Mouse (Mus musculus) liver, embryonic 16.5 days (tissue): ENCODE data around the gene Tmeff1. TPM values are rescaled to one million over a fixed set of nuclear protein-coding genes. Genes with fewer than 3 reads are reported as not detected.

Source experiments
- polyA plus RNA-seq: library from polyadenylated mRNA; unstranded; fragments of >200 nt; fragmentation: Nextera tagmentation; extraction: Ambion mirVana; gene quantifications from 2 replicates; pipeline ENCODE4 v1.2.1, GENCODE M21; 2015

The Tmeff1 gene
- polyA plus RNA-seq, 1 experiment from 2014 or later: 0.12 TPM

Other genes starting within 250 kb of the Tmeff1 start
- 12.7 and 12.8 TPM in 2 replicates for gene Tex10, start 111.7 kb upstream of the Tmeff1 start, polyA plus RNA-seq
- gene Msantd3, start 45.2 kb upstream of the Tmeff1 start, polyA plus RNA-seq: 1.4 and 1.6 TPM in 2 replicates
- 0.56 and 1.0 TPM in 2 replicates for gene Cavin4, start 78.3 kb downstream of the Tmeff1 start, polyA plus RNA-seq